Mouse (Mus musculus): ENCODE measurements around the gene Macc1.
"Not testable (repeated sequence)": the region's sequence is repeated elsewhere in the genome, so short reads cannot be mapped to it uniquely, and the experiment has no call there.

Macc1 gene

GRCm38 (mm10) chr12:119313970-119314369, at the start of gene Macc1:
Macc1 (plus strand) TSS chr12:119314270.
- DNase-seq (ENCODE audit: low read depth in 1 of 2, low spot score in 2 of 2) = no peak

DNA sequence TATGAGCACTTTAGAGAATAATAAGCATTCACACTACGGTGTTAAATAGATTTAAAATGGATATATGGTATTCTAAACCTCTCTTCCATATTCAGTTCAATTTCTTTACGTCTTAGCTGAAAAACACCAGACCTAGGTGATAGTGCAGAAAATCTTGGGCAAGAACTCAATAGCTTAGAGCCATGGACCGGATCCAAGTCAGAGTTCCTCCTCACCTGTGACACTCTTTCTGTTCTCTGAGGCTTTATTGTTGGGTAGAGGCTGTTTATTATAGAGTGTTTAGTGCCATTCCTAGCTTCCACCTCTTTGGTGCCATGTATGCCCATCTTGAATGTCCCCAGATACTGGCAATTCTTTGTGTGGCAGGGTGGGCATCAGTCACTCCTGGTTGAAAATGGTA, 49.6 kb upstream of the Macc1 start:
- DNase-seq (ENCODE audit: low read depth in 1 of 2, low spot score in 2 of 2) = no peak

- DNase-seq (ENCODE audit: low read depth in 1 of 2, low spot score in 2 of 2) = no peak
These were observed 45.3 kb upstream of the Macc1 start for GRCm38 (mm10) chr12:119268723-119269122.

GRCm38 (mm10) chr12:119270036-119270435, 44.0 kb upstream of the Macc1 start:
- DNase-seq (ENCODE audit: low read depth in 1 of 2, low spot score in 2 of 2) = no peak

DNA sequence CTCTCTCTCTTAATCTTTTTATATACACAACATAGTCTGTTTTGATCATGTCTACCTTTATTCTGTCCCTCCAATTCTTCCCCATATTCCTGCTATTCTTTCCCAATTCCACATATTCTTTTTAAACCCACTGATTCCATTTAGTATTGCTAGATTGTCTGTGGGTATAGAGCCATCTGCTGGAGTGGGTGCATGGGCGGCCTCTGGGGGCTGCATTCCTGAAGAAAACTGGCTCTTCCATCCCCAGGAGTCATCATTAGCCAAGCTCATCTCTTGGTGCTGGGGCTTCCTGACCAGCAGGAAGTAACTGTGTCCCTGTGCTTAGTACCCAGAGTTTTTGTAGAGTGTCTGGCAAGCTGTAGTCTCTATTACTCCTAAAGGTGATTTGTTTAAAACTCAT, 42.1 kb upstream of the Macc1 start:
- no peak for DNase-seq (ENCODE audit: low read depth in 1 of 2, low spot score in 2 of 2)

DNA sequence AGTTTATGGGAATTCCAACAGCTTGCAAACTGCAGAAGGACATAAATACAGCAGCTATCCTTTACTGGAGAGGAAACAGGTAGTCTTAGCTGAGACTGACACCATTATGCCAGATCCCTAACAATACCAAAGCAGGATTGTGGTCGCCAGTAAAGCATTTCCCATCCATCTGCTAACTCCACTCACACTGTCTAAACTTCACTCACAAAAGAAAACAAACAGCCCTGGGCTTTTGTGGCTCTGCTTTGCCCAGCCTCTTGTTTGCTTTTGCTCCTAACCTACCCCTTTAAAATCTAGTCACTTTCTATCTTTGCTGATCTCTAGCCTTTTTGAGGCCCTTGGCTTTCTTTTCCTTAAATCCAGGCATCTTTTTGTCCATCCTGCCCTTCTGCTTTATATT, 40.5 kb upstream of the Macc1 start:
- no peak for DNase-seq (ENCODE audit: low read depth in 1 of 2, low spot score in 2 of 2)

- no peak for DNase-seq (ENCODE audit: low read depth in 1 of 2, low spot score in 2 of 2)
These were observed 37.8 kb upstream of the Macc1 start for GRCm38 (mm10) chr12:119276282-119276681.

DNA sequence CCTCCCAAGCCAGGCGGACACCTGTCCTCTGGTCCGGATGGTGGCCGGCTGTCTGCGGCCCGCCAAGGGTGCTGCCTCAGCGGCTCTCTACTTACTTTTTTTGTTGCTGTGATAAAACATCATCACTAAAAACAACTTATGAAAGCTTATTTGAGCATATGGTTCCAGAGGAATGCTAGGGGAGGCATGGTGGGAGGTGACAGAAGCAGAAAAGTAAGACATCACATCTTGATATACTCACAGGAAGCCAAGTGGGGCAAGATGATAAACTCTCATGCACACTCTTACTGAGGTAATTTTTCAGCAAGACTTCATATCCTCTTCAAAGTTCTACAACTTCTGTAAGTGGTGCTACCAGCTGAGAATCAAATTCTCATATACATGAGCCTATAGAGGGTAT, 22.5 kb upstream of the Macc1 start:
- no peak for DNase-seq (ENCODE audit: low read depth in 1 of 2, low spot score in 2 of 2)

DNA sequence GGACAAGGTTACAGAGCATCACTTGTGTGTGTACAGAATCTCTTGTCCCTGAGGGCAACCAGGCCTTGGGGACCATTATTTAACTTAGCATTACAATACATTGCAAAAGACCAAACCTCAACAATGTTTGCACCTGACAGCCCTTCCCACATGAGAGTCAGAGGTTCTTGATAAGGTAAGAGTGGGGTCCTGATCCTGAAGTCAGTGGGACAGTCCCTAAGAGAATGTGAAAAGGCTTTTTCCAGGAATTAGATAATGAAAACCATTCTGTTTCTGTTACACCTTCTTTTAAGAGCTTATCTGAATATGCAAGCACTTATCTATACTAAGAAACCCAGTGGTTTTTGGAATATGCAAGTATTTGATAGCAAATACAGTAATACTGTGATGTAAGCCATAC, 10.5 kb upstream of the Macc1 start:
- no peak for DNase-seq (ENCODE audit: low read depth in 1 of 2, low spot score in 2 of 2)

DNA sequence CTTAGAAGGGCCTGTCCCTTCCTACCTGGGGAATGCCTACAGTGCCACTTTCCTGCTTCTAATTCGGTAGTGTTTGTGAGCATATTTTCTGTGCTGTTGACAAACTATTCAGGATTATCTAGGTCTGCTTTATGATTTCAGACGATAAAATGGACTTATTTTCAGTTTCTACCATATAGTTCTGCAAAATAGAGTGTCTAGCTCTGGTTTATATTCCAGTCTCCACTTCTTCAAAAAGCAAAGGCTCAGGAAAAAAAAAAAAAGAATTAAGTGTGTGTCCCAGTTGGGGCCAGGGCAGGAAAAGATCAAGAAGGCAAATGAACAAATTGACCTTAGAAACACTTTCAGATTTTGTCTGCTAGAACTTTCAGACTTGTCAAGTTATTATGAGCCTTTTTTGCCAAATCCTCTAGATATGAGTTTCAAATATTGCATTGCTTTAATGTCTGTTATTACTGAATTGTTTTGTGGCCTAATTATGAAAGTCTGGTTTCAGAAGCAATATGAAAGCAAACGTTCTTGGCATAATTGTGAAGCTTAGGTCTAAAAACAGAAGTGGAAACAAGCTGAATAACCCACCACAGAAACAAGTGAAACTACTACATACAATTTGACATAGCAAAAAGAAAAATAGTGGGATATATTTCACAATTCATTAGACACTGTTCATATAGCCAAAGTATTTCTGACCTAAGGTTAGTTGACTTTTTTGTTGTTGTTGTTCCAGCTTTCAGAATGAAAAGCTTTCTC, 881 bp upstream of the Macc1 start:
- no peak for DNase-seq (ENCODE audit: low read depth in 1 of 2, low spot score in 2 of 2)

- no peak for DNase-seq (ENCODE audit: low read depth in 1 of 2, low spot score in 2 of 2)
These were observed 4.7 kb downstream of the Macc1 start for GRCm38 (mm10) chr12:119318799-119319198.

GRCm38 (mm10) chr12:119325400-119325799, 11.3 kb downstream of the Macc1 start:
- DNase-seq (ENCODE audit: low read depth in 1 of 2, low spot score in 2 of 2) = no peak

DNA sequence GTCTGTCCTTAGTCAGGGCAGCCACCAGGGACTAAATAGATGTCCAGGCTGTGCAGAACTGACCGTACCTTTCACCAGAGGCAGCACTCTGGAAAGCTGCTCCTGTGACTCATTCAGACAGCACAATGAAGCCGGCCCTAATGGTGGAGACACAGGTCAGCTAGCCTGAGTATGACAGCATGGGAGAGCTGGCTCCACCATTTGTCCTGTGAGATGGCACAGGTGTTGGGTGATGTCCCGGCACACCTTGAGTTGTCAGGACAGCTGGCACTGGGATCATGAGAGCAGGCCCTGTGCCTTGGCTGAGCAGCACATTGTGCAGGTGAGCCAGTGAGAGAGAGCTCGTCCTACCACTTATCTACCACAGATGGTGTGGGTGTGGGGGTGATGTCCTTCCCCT, 16.6 kb downstream of the Macc1 start:
- DNase-seq (ENCODE audit: low read depth in 1 of 2, low spot score in 2 of 2) = no peak

- DNase-seq (ENCODE audit: low read depth in 1 of 2, low spot score in 2 of 2) = no peak
These were observed 19.3 kb downstream of the Macc1 start for GRCm38 (mm10) chr12:119333376-119333775.

GRCm38 (mm10) chr12:119352579-119352978, 38.5 kb downstream of the Macc1 start:
- DNase-seq (ENCODE audit: low read depth in 1 of 2, low spot score in 2 of 2) = not testable (repeated sequence)

DNA sequence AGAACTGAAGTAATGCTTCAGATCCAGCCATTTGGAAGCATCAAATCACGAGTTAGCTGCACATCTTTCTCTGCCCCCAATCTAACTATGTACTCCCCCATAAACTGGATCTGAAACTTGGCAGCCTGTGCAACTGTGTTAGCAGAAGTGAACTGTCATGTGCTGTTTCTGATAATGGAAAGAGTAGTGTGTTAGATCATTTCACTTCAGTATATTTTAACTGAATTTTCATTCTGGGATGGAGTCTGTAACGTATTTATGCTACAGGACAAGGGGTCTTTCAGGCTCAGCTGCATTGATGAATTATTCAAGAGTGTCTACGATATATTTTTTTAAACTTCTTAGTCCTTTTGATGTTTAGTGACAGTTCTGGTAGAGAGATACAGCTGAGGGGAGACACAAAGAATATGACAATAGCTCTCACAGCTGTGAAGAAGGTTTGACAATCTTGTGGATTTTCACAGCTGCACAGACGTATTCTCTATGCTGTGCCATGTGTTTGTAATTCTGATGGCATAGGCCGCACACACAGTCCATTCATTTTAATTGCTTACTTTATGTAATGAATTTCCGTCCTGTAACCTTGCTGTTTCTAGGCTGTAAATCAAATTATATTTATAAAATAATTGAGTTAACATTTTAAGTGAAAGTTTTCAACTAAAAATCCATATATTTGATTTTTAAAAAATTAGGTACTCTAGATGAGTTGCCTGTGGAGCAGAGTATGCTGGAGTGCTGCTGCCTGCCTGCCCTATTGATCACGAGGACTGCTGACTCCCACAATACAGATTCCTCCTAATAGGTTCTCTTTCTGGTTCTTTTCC, 43.6 kb downstream of the Macc1 start:
- DNase-seq (ENCODE audit: low read depth in 1 of 2, low spot score in 2 of 2) = no peak

DNA sequence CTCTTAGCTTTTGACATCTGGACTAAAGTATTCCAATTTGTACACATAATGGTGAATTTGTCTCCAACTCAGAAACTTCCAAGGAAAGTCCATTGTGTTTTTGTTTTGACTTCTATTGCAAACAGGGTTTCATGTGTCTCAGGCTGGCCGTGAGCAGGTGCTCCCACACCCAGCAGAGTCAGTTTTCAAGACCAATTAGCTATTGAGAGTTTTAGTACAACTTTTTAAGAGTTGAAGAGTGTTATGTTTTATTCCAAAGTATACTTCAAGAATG, 44.1 kb downstream of the Macc1 start:
- DNase-seq (ENCODE audit: low read depth in 1 of 2, low spot score in 2 of 2) = no peak

- DNase-seq (ENCODE audit: low read depth in 1 of 2, low spot score in 2 of 2) = no peak
These were observed 51.0 kb downstream of the Macc1 start for GRCm38 (mm10) chr12:119365041-119365440.

DNA sequence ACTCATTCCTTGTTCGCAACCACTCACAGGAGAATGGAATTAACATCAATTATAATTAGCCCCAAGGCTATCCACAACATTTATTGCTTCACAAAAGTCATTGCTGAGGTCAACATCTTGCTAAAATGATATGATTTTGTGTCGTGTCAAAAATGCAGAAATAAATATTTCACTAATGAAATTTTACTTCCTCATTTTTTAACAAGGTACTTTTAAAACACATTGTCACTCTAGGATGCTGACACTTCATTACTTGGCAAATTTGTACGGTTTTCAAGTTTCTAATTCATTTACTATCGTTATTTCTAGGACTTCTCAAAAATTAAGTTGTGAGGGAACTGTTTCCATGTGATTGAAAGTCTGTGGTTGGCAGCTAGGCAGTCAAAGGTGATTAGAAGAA, 55.8 kb downstream of the Macc1 start:
- no peak for DNase-seq (ENCODE audit: low read depth in 1 of 2, low spot score in 2 of 2)

DNA sequence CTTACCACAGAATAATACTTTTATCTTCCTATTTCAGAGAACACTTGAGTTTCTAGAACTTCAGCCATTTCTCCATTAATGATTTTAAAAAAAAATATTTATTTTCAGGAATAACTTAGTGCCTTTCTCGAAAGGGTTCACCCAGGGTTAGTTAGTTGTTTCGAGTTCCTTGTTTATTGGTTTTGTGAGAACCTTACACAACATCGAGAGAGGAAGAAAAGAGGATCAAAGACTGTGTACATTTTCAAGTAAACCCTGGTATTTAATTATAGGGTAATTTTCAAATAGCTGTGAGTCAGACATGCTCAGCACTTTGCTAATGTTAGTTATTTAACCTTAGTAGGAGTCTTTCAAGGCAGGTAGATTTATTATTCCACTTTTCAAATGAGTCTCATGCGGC, 58.3 kb downstream of the Macc1 start:
- no peak for DNase-seq (ENCODE audit: low read depth in 1 of 2, low spot score in 2 of 2)

DNA sequence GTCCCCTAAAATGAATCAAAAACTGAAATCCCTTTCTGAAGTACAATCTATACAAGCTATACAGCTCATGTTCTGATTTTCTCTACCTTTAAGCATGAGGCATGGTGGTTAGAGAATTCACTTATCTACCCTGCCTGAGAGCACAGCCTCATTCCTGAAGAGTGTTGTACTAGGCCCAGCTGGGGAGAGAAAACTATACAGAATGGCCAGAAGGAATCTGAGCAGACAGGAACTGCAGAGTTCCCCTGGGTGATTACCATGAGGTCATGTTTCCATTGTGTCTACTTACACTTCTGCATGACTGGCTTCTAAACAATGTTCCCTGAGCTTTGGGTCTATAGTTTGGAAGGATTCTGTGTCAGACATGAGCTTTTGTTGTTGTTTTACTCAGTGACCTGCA, 62.8 kb downstream of the Macc1 start:
- no peak for DNase-seq (ENCODE audit: low read depth in 1 of 2, low spot score in 2 of 2)

DNA sequence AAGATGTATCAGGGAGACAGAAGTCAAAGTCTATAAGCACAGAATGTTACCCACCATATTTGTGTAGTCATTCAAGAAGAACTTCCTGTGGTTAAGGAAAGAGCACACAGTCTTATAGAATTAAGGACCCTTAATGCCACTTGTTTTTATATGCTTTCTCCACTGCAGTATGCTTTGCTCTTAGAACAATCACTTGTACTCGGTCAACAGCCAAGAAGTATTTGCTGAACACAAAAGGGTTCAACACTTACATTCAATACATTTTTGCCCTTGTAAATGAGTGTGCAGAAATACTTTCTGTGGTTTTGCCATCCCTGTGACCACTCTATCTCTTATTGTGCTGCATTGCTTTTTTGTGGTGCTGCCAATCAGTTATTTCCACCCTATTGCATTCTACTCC, 67.8 kb downstream of the Macc1 start:
- DNase-seq (ENCODE audit: low read depth in 1 of 2, low spot score in 2 of 2) = no peak

GRCm38 (mm10) chr12:119386243-119386642, 72.2 kb downstream of the Macc1 start:
- DNase-seq (ENCODE audit: low read depth in 1 of 2, low spot score in 2 of 2) = no peak

Data from monocyte, adult 2 months (primary cell).